Comparison of ENCODE assay signal across 8 mouse cellular contexts in the genomic region with DNA sequence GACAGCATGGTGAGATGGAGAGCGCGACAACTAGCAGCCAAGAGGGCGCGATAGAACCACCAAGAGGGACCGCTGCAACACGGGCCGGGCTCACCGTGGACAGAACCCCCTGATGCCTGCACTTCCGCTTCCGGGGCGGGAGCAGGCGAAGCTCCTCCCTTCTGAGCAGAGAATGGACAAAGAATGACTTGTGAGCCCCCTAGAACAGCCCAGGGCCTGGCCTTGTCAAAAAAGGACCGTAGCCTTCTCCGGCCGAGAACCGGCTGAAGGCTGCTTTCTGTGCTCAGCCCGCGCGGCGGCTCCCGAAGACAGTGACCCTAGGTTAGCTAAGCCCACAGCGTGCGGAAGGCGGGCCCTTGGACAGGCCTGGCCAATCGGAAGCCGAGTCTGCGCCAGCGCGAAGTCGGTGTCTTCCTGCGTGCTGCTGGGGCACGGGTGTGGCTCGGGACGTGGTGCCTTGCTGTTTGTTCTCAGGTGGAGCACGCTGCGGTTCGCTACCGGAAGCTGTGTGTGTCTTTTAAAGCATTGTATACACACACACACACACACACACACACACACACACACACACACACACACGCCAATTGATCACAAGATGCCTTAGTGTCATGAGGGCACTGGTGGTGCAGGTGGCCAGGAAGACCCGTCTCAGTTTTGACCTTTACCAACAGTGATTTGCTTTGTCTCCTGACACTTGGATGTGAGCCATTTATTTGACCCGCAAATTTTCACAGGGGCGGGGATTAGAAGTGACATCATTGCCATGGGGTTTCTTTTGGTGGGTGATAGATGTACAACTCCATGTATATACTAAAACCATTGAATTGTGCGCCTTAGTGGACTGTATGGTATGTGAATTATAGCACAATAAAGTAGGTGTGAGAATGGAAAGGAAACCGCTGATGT. TPM values are rescaled to one million over a fixed set of nuclear protein-coding genes. Genes with fewer than 3 reads are reported as not detected.
DNase-seq lines count a peak whose midpoint lies in the region; ATAC-seq lines count a peak whose summit lies in the region.

Gene Sec11a, minus strand, starts transcription at position 336 of the 906 bp plus-strand sequence.

- 1% methylated on average over 44 of the region's 44 CpGs for WGBS in lung, embryonic 16.5 days

- peak within 1 kb of the TSS; percentile 93 for H3K9ac ChIP-seq in lung, embryonic 16.5 days (ENCODE audit: low read length)

- DNase-seq in MEL-GATA-1-ER (ENCODE audit: extremely low read depth, low read depth) = peak; percentile 83
- DNase-seq in cerebellum, adult 8-10 months = peak; percentile 96
- peak; percentile 92 for DNase-seq in forelimb bud, embryonic 11.5 days (ENCODE audit: low read depth, low spot score)
- DNase-seq in layer of hippocampus, adult 9-10 months (ENCODE audit: low spot score) = peak; percentile 92
- DNase-seq in ovary, postnatal 10 days (ENCODE audit: low spot score) = peak; percentile 86
- DNase-seq in thymus, postnatal 10 days (ENCODE audit: low spot score in 2 of 2) = peak; percentile 92

- H3K9me3 ChIP-seq in lung, embryonic 16.5 days (ENCODE audit: control insufficient read depth, low read length) = no peaks in the 10 kb centered on the region

- H3K36me3 ChIP-seq in lung, embryonic 16.5 days (ENCODE audit: control insufficient read depth, insufficient read depth, low read length) = no peaks in the 10 kb centered on the region

- peak within 1 kb of the TSS; percentile 96 for H3K4me3 ChIP-seq in lung, embryonic 16.5 days (ENCODE audit: low read length)

- ATAC-seq in hematopoietic stem cell, adult 5-6 weeks (replicated peaks in 1 of 2; ENCODE audit: insufficient read depth in 1 of 2, low FRiP score in 2 of 2, low TSS enrichment in 1 of 2, low read depth in 1 of 2, poor library complexity in 2 of 2, severe bottlenecking in 2 of 2) = peak; percentile 98
- peak; percentile 100 for ATAC-seq in lung, embryonic 16.5 days (ENCODE audit: low read depth)

- peak within 1 kb of the TSS; percentile 88 for H3K4me2 ChIP-seq in lung, embryonic 16.5 days (ENCODE audit: low read depth, low read length)

- peak within 1 kb of the TSS; percentile 98 for H3K27ac ChIP-seq in lung, embryonic 16.5 days (ENCODE audit: low read length)

- peaks cover 13% of the 10 kb centered on the region for H3K4me1 ChIP-seq in lung, embryonic 16.5 days (replicated peaks; ENCODE audit: control insufficient read depth, insufficient read depth, low read length)

- no peaks in the 10 kb centered on the region for H3K27me3 ChIP-seq in lung, embryonic 16.5 days (ENCODE audit: control insufficient read depth, insufficient read depth, low read depth, low read length)

RNA-seq across cellular contexts. Expression of gene Sec11a, which starts in this region (rescaled TPM):
- total RNA-seq in hematopoietic stem cell, adult 5-6 weeks (2017) = 310 and 424 TPM in 2 replicates
- polyA plus RNA-seq in lung, embryonic 16.5 days (2015; fragmentation: Nextera tagmentation; extraction: Ambion mirVana) = 195 and 215 TPM in 2 replicates

Comparison
In these comparisons a context has a peak if more than half of its experiments do, and no peak if none do; other contexts are left out.
1. Peak in every context shown above with its lines: DNase-seq, ATAC-seq, H3K4me3 ChIP-seq and H3K27ac ChIP-seq.